Mouse (Mus musculus): ENCODE data around the gene Rps26.

- TF ChIP-seq CTCF (IDR thresholded peaks at IDR 0.05; ENCODE audit: control insufficient read depth, insufficient read depth, low read length) (no peak), POLR2A (IDR thresholded peaks at IDR 0.05; ENCODE audit: borderline replicate concordance, control insufficient read depth, low read depth, low read length) (no peak)
Observed at GRCm38 (mm10) chr10:128583644-128584043, 42.9 kb downstream of the Rps26 start.
